Mouse (Mus musculus) embryonic facial prominence, embryonic 15.5 days (tissue): Measurements from ENCODE around the gene Adamts8. TPM values are rescaled to one million over a fixed set of nuclear protein-coding genes. Genes with fewer than 3 reads are reported as not detected.

Experiments used
- ATAC-seq: fragments of 200-750 bp; cut with Nextera tagmentation; 2 replicates; pipeline ENCODE4 v1.8.0; 2017; ENCODE audit warnings: low read depth, moderate TSS enrichment; ENCODE audit not compliant: insufficient number of reproducible peaks, low FRiP score, low TSS enrichment
- H3K27ac ChIP-seq: fragments of 300-500 bp; sonication (generic); replicated peaks from 2 replicates; pipeline ENCODE4 v1.5.1; 2015; ENCODE audit warnings: mild to moderate bottlenecking, inconsistent platforms
- H3K27me3 ChIP-seq: fragments of 300-500 bp; sonication (generic); 2 replicates; pipeline ENCODE4 v1.6.1; 2015; ENCODE audit warnings: inconsistent platforms
- H3K36me3 ChIP-seq: fragments of 300-500 bp; sonication (generic); 2 replicates; pipeline ENCODE4 v1.6.1; 2015; ENCODE audit warnings: mild to moderate bottlenecking, inconsistent platforms
- H3K4me1 ChIP-seq: fragments of 300-500 bp; sonication (generic); 2 replicates; pipeline ENCODE4 v1.6.1; 2015; ENCODE audit warnings: inconsistent platforms
- H3K4me2 ChIP-seq: fragments of 300-500 bp; sonication (generic); replicated peaks from 2 replicates; pipeline ENCODE4 v1.6.1; 2015; ENCODE audit warnings: mild to moderate bottlenecking, inconsistent platforms
- H3K4me3 ChIP-seq: fragments of 300-500 bp; sonication (generic); replicated peaks from 2 replicates; pipeline ENCODE4 v1.5.1; 2015; ENCODE audit warnings: mild to moderate bottlenecking, inconsistent platforms
- H3K9ac ChIP-seq: fragments of 300-500 bp; sonication (generic); 2 replicates; pipeline ENCODE4 v1.6.1; 2015; ENCODE audit warnings: inconsistent platforms
- H3K9me3 ChIP-seq: fragments of 300-500 bp; sonication (generic); replicated peaks from 2 replicates; pipeline ENCODE4 v1.6.1; 2016; ENCODE audit warnings: inconsistent platforms
- WGBS: fragments of 180-500 bp; shearing (Covaris S2); methylation state at CpG from one replicate; pipeline ENCODE4 v1.1.7; 2015; 5-methylcytosine and 5-hydroxymethylcytosine counted together
- polyA plus RNA-seq: library from polyadenylated mRNA; unstranded; fragments of >200 nt; fragmentation: Nextera tagmentation; extraction: Ambion mirVana; gene quantifications from 2 replicates; pipeline ENCODE4 v1.2.1, GENCODE M21; 2015

The Adamts8 gene
- polyA plus RNA-seq, 1 experiment from 2014 or later, result 5.1 TPM

GRCm38 (mm10) chr9:30922197-30922894 lies 20.0 kb upstream of the Adamts8 start, which contains the start of gene Adamts15:
Adamts15 (minus strand) TSS chr9:30922452.
- H3K4me1 ChIP-seq, result peaks cover 33% of the 10 kb centered on the region
- under 1% methylated on average over 47 of the region's 47 CpGs for WGBS
- peak within 1 kb of the TSS; percentile 35 for H3K9ac ChIP-seq
- H3K9me3 ChIP-seq, result no peaks in the 10 kb centered on the region
- peak; percentile 81 for ATAC-seq
- H3K27me3 ChIP-seq, result peaks cover 16% of the 10 kb centered on the region
- no peaks in the 10 kb centered on the region for H3K36me3 ChIP-seq
- peak within 1 kb of the TSS; percentile 55 for H3K27ac ChIP-seq
- H3K4me3 ChIP-seq, result peak within 1 kb of the TSS; percentile 58
- peak within 1 kb of the TSS; percentile 97 for H3K4me2 ChIP-seq

GRCm38 (mm10) chr9:30928759-30929158 lies 13.6 kb upstream of the Adamts8 start:
- Histone ChIP-seq H3K9ac (no peak overlapping the region), H3K9me3 (no peaks in the 10 kb centered on the region), H3K36me3 (no peaks in the 10 kb centered on the region), H3K27me3 (no peaks in the 10 kb centered on the region), H3K4me3 (no peak overlapping the region), H3K27ac (no peak overlapping the region), H3K4me1 (no peaks in the 10 kb centered on the region), H3K4me2 (no peak overlapping the region)
- WGBS, result 91% methylated on average over 2 of the region's 2 CpGs
- no peak for ATAC-seq

GRCm38 (mm10) chr9:30932346-30932745 lies 10.0 kb upstream of the Adamts8 start:
- H3K36me3 ChIP-seq, result no peaks in the 10 kb centered on the region
- H3K4me2 ChIP-seq, result no peak overlapping the region
- ATAC-seq, result no peak
- H3K9me3 ChIP-seq, result no peaks in the 10 kb centered on the region
- H3K4me1 ChIP-seq, result no peaks in the 10 kb centered on the region
- 77% methylated on average over 4 of the region's 4 CpGs for WGBS
- no peak overlapping the region for H3K27ac ChIP-seq
- H3K9ac ChIP-seq, result no peak overlapping the region
- no peaks in the 10 kb centered on the region for H3K27me3 ChIP-seq
- H3K4me3 ChIP-seq, result no peak overlapping the region

- Histone ChIP-seq H3K4me1 (no peaks in the 10 kb centered on the region), H3K36me3 (no peaks in the 10 kb centered on the region), H3K27ac (no peak overlapping the region), H3K4me2 (no peak overlapping the region), H3K4me3 (no peak overlapping the region), H3K9ac (no peak overlapping the region), H3K27me3 (peaks cover 3% of the 10 kb centered on the region; the same call in 1 of the 2 replicates), H3K9me3 (no peaks in the 10 kb centered on the region)
- no peak for ATAC-seq
- WGBS, result 55% methylated on average over 6 of the region's 6 CpGs
Measured at GRCm38 (mm10) chr9:30934827-30935226, 7.5 kb upstream of the Adamts8 start.

GRCm38 (mm10) chr9:30936674-30937438 lies 5.5 kb upstream of the Adamts8 start:
- no peaks in the 10 kb centered on the region for H3K36me3 ChIP-seq
- no peak overlapping the region for H3K4me3 ChIP-seq
- H3K9me3 ChIP-seq, result no peaks in the 10 kb centered on the region
- no peak for ATAC-seq
- H3K27ac ChIP-seq, result no peak overlapping the region
- peaks cover 18% of the 10 kb centered on the region for H3K27me3 ChIP-seq
- no peak overlapping the region for H3K9ac ChIP-seq
- H3K4me2 ChIP-seq, result no peak overlapping the region
- no peaks in the 10 kb centered on the region for H3K4me1 ChIP-seq
- 27% methylated on average over 9 of the region's 9 CpGs for WGBS

- no peaks in the 10 kb centered on the region for H3K9me3 ChIP-seq
- WGBS, result 7% methylated on average over 6 of the region's 6 CpGs
- no peak for ATAC-seq
- no peak overlapping the region for H3K9ac ChIP-seq
- H3K4me1 ChIP-seq, result peaks cover 20% of the 10 kb centered on the region; the same call in 1 of the 2 replicates
- H3K36me3 ChIP-seq, result no peaks in the 10 kb centered on the region
- no peak overlapping the region for H3K4me3 ChIP-seq
- H3K27me3 ChIP-seq, result peaks cover 53% of the 10 kb centered on the region
- no peak overlapping the region for H3K4me2 ChIP-seq
- no peak overlapping the region for H3K27ac ChIP-seq
Measured at GRCm38 (mm10) chr9:30940328-30940727, 2.0 kb upstream of the Adamts8 start.

GRCm38 (mm10) chr9:30943341-30943740 lies 979 bp downstream of the Adamts8 start:
- H3K27ac ChIP-seq, result no peak overlapping the region
- H3K9ac ChIP-seq, result peak overlapping the region; percentile 43
- H3K9me3 ChIP-seq, result no peaks in the 10 kb centered on the region
- peaks cover 63% of the 10 kb centered on the region for H3K27me3 ChIP-seq
- no peaks in the 10 kb centered on the region for H3K36me3 ChIP-seq
- no peak for ATAC-seq
- H3K4me2 ChIP-seq, result peak overlapping the region; percentile 100
- H3K4me1 ChIP-seq, result peaks cover 20% of the 10 kb centered on the region; the same call in 1 of the 2 replicates
- WGBS, result under 1% methylated on average over 14 of the region's 14 CpGs
- H3K4me3 ChIP-seq, result peak overlapping the region; percentile 59

GRCm38 (mm10) chr9:30944234-30944633 lies 1.9 kb downstream of the Adamts8 start:
- Histone ChIP-seq H3K9me3 (no peaks in the 10 kb centered on the region), H3K27ac (no peak overlapping the region), H3K36me3 (no peaks in the 10 kb centered on the region), H3K27me3 (peaks cover 63% of the 10 kb centered on the region), H3K4me1 (peaks cover 20% of the 10 kb centered on the region; the same call in 1 of the 2 replicates), H3K9ac (no peak overlapping the region), H3K4me2 (peak overlapping the region; percentile 100), H3K4me3 (peak overlapping the region; percentile 59; the same call in 1 of the 2 replicates)
- WGBS, result 29% methylated on average over 1 of the region's 1 CpGs
- ATAC-seq, result no peak

GRCm38 (mm10) chr9:30945276-30945675 lies 2.9 kb downstream of the Adamts8 start:
- no peak overlapping the region for H3K9ac ChIP-seq
- H3K36me3 ChIP-seq, result no peaks in the 10 kb centered on the region
- H3K4me3 ChIP-seq, result no peak overlapping the region
- no peak overlapping the region for H3K27ac ChIP-seq
- H3K27me3 ChIP-seq, result peaks cover 63% of the 10 kb centered on the region
- ATAC-seq, result no peak
- WGBS, result 52% methylated on average over 1 of the region's 1 CpGs
- H3K4me2 ChIP-seq, result no peak overlapping the region
- peaks cover 28% of the 10 kb centered on the region; the same call in 1 of the 2 replicates for H3K4me1 ChIP-seq
- H3K9me3 ChIP-seq, result no peaks in the 10 kb centered on the region

- Histone ChIP-seq H3K4me2 (no peak overlapping the region), H3K4me1 (peaks cover 15% of the 10 kb centered on the region; the same call in 1 of the 2 replicates), H3K9ac (no peak overlapping the region), H3K27ac (no peak overlapping the region), H3K27me3 (peaks cover 22% of the 10 kb centered on the region), H3K4me3 (no peak overlapping the region), H3K36me3 (no peaks in the 10 kb centered on the region), H3K9me3 (no peaks in the 10 kb centered on the region)
- 72% methylated on average over 3 of the region's 3 CpGs for WGBS
- ATAC-seq, result no peak
Measured at GRCm38 (mm10) chr9:30949422-30949821, 7.1 kb downstream of the Adamts8 start.

- H3K4me3 ChIP-seq, result no peak overlapping the region
- no peaks in the 10 kb centered on the region for H3K9me3 ChIP-seq
- peaks cover 16% of the 10 kb centered on the region for H3K27me3 ChIP-seq
- H3K4me1 ChIP-seq, result peaks cover 15% of the 10 kb centered on the region; the same call in 1 of the 2 replicates
- no peak overlapping the region for H3K9ac ChIP-seq
- H3K4me2 ChIP-seq, result no peak overlapping the region
- WGBS, result 69% methylated on average over 4 of the region's 4 CpGs
- no peak overlapping the region for H3K27ac ChIP-seq
- no peak for ATAC-seq
- no peaks in the 10 kb centered on the region for H3K36me3 ChIP-seq
Measured at GRCm38 (mm10) chr9:30949971-30950370, 7.6 kb downstream of the Adamts8 start.
